Mouse (Mus musculus) kidney, embryonic 16.5 days (tissue): ENCODE results near the gene Calb2. TPM values are rescaled to one million over a fixed set of nuclear protein-coding genes. Genes with fewer than 3 reads are reported as not detected.
A peak's percentile ranks its signal among the peaks of the same experiment; 100 is the strongest.

Experiments
- ATAC-seq: fragments of 200-750 bp; cut with Nextera tagmentation; 2 replicates; pipeline ENCODE4 v1.8.0; 2017; ENCODE audit warnings: moderate TSS enrichment; ENCODE audit not compliant: low FRiP score, low TSS enrichment
- H3K27ac ChIP-seq: fragments of 300-500 bp; sonication (generic); 2 replicates; pipeline ENCODE4 v1.5.1; 2014; ENCODE audit warnings: low read length
- H3K27me3 ChIP-seq: fragments of 300-500 bp; sonication (generic); 2 replicates; pipeline ENCODE4 v1.6.1; 2014; ENCODE audit warnings: low read length, control low read depth, mixed read lengths; ENCODE audit not compliant: insufficient read depth
- H3K36me3 ChIP-seq: fragments of 300-500 bp; sonication (generic); 2 replicates; pipeline ENCODE4 v1.6.1; 2014; ENCODE audit warnings: low read length, control low read depth, mixed read lengths; ENCODE audit not compliant: insufficient read depth
- H3K4me1 ChIP-seq: fragments of 300-500 bp; sonication (generic); 2 replicates; pipeline ENCODE4 v1.6.1; 2014; ENCODE audit warnings: low read length, control low read depth, mixed read lengths; ENCODE audit not compliant: insufficient read depth
- H3K4me2 ChIP-seq: fragments of 300-500 bp; sonication (generic); replicated peaks from 2 replicates; pipeline ENCODE4 v1.6.1; 2014; ENCODE audit warnings: low read depth, low read length
- H3K4me3 ChIP-seq: fragments of 300-500 bp; sonication (generic); 2 replicates; pipeline ENCODE4 v1.5.1; 2014; ENCODE audit warnings: mild to moderate bottlenecking, low read length
- H3K9ac ChIP-seq: fragments of 300-500 bp; sonication (generic); replicated peaks from 2 replicates; pipeline ENCODE4 v1.6.1; 2014; ENCODE audit warnings: low read length
- H3K9me3 ChIP-seq: fragments of 300-500 bp; sonication (generic); 2 replicates; pipeline ENCODE4 v1.6.1; 2016; ENCODE audit warnings: low read length, control low read depth
- WGBS: fragments of 180-500 bp; shearing (Covaris S2); extraction: QIAGEN DNeasy Blood & Tissue Kit; methylation state at CpG from one replicate; pipeline ENCODE4 v1.1.7; 2014; 5-methylcytosine and 5-hydroxymethylcytosine counted together
- polyA plus RNA-seq: library from polyadenylated mRNA; unstranded; fragments of >200 nt; fragmentation: Nextera tagmentation; extraction: Ambion mirVana; gene quantifications from 2 replicates; pipeline ENCODE4 v1.2.1, GENCODE M21; 2015

The Calb2 gene
- polyA plus RNA-seq = 0.36 TPM in 1 of 2 replicates, not detected in the other

DNA sequence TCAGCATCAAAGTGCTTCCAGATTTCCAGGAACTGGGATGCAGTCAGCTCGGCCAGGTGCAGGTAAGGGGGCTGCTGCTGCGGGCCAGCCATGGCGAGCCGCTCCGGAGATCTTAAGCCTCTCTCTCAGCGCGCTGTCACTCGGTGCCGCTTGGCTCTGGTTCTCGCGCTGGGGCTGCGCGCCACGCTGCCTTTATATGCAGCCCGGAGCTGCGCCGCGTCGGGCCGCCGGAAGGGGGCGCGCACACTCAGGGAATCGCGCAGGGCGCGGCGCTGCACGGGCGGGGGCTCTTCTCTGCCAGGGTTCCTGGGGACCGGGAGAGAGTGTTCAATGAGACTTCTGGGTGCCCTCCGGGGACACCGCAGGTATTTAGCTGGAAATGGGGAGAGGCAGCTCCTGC, at the start of gene Calb2:
TSS of gene Calb2 (minus strand) at position 165 of the 400 bp plus-strand sequence.
- no peak within 1 kb of the TSS for H3K4me3 ChIP-seq

DNA sequence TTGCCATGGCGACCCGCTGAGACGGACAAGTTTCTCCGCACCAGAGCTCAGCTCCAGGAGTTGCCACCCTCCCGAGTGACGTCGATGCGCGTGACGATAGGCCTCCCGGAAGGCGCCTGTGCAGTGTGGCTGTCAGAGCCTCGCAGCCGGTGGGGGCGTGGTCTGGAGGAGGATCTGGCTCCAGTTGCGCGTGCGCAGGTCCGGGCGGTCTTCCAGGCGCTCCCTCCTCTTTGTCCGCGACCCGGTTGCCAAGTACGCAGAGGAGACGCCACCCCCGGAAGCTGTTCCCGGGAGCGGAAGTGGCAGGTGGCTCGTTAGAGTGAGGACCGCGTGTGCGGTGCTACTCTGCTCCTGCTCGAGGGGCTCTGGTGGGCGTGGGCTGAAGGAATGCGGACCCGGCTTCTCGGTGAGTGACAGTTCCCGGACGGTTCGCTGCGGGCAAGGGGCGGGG, 49.7 kb upstream of the Calb2 start:
- WGBS = under 1% methylated on average over 43 of the region's 43 CpGs
- Histone ChIP-seq H3K4me2 (peak overlapping the region; percentile 73), H3K9ac (peak overlapping the region; percentile 55), H3K4me1 (peaks cover 10% of the 10 kb centered on the region), H3K36me3 (peaks cover 20% of the 10 kb centered on the region), H3K9me3 (no peaks in the 10 kb centered on the region), H3K27ac (no peak overlapping the region), H3K4me3 (peak overlapping the region; percentile 55), H3K27me3 (no peaks in the 10 kb centered on the region)
- ATAC-seq = peak; percentile 100

More for the DNA sequence above, at the start of gene Calb2:
- 0 out of 2 replicates have a peak, but pooled peaks cover 3% of the 10 kb centered on the region for H3K4me1 ChIP-seq
- H3K9ac ChIP-seq = no peak within 1 kb of the TSS
- peaks cover 34% of the 10 kb centered on the region for H3K27me3 ChIP-seq
- no peaks in the 10 kb centered on the region for H3K36me3 ChIP-seq
- peak within 1 kb of the TSS; percentile 27; the same call in 1 of the 2 replicates for H3K4me2 ChIP-seq
- H3K27ac ChIP-seq = no peak within 1 kb of the TSS
- WGBS = 1% methylated on average over 33 of the region's 33 CpGs
- H3K9me3 ChIP-seq = 0 out of 2 replicates have a peak, but pooled peaks cover 3% of the 10 kb centered on the region
- ATAC-seq = peak; percentile 78

DNA sequence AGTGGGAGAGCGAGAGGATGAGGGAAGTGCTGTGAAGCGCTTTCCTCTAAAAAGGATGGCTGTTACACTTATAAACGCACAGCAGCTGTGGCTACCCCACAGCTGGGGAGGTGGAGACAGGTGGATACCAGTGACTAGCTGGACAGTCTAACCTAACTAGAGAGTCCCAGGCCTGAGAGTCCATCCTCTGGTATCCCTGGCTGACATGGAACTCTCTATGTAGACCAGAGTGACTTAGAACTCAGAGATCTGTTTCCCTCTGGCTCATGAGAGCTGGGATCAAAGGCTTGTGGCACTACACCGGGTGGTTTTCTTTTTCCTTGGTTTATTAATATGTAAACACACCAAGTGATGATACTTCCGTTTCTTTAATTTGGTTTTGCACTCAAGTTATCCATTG, 49.2 kb upstream of the Calb2 start:
- Histone ChIP-seq H3K27me3 (no peaks in the 10 kb centered on the region), H3K9me3 (no peaks in the 10 kb centered on the region), H3K9ac (peak overlapping the region; percentile 41; the same call in 1 of the 2 replicates), H3K36me3 (peaks cover 15% of the 10 kb centered on the region), H3K4me1 (peaks cover 10% of the 10 kb centered on the region), H3K4me2 (peak overlapping the region; percentile 73), H3K27ac (no peak overlapping the region), H3K4me3 (peak overlapping the region; percentile 55)
- peak; percentile 24 for ATAC-seq
- 38% methylated on average over 5 of the region's 5 CpGs for WGBS

DNA sequence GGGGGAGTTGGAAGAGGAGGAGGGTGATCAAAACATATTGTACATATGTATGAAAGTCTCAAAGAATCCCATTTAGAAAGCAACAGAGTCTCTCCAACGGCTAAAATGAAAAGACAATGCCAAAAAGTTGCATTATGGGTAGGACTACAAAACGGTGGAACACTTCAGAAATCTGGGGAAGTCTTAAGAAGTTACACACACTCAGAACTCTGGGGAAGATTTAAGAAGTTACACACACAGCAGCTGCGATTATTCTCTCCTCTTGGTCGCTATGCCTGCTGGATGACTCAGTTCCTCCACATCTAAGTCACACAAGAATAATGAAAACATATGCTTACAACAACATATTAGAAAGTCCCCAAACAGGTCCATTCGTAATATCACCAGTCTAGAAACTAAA, 48.2 kb upstream of the Calb2 start:
- WGBS = 79% methylated on average over 5 of the region's 5 CpGs
- H3K27ac ChIP-seq = no peak overlapping the region
- ATAC-seq = no peak
- no peaks in the 10 kb centered on the region for H3K9me3 ChIP-seq
- H3K4me1 ChIP-seq = peaks cover 10% of the 10 kb centered on the region
- peaks cover 5% of the 10 kb centered on the region for H3K36me3 ChIP-seq
- no peak overlapping the region for H3K4me3 ChIP-seq
- no peak overlapping the region for H3K9ac ChIP-seq
- no peak overlapping the region for H3K4me2 ChIP-seq
- no peaks in the 10 kb centered on the region for H3K27me3 ChIP-seq

DNA sequence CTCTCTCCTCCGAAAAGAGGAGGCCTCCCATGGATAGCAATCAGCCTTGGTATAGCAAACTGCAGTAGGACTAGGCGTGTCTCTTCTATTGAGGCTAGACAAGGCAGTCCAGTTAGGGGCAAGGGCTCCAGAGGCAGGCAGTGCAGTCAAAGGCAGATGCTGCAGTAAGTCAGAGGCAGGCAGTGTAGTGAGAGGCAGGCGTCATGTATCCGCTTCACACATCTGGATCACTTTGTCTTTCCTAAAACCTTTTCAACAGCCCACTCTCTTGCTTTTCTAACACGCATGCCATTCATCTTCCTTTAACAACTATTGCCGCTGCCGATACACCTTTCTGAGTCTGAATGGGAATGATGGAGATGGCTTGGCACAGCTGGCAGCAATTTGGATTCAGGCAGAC, 47.4 kb upstream of the Calb2 start, which contains the start of gene Cmtr2:
TSS of gene Cmtr2 (plus strand) at position 301 of the 400 bp plus-strand sequence.
- WGBS = 77% methylated on average over 7 of the region's 7 CpGs

DNA sequence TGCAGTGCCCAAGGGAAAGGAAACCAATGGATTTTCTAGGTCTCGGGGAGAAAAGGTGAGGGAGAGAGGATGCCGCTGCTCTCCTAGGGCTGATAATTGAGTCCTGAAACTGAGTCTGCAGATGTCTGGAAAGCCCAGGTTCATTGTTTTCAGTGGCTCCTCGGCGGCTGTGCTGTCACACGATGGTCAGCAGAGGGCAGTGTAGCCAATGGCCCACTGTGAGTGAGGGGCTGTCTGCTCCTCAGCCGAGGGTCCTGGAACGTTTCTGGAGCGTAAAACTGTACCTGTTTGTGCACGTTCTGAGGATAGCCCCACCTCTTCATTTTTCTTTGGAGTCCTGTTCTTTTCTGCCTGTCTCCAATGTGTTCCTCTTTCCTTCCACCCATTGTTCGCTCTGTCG, 33.8 kb upstream of the Calb2 start:
- 34% methylated on average over 11 of the region's 11 CpGs for WGBS
- Histone ChIP-seq H3K4me3 (no peak overlapping the region), H3K4me1 (no peaks in the 10 kb centered on the region), H3K9ac (no peak overlapping the region), H3K27me3 (no peaks in the 10 kb centered on the region), H3K36me3 (no peaks in the 10 kb centered on the region), H3K27ac (no peak overlapping the region), H3K4me2 (no peak overlapping the region), H3K9me3 (no peaks in the 10 kb centered on the region)
- ATAC-seq = no peak

More for the DNA sequence above, 47.4 kb upstream of the Calb2 start, which contains the start of gene Cmtr2:
- Histone ChIP-seq H3K4me3 (no peak within 1 kb of the TSS), H3K27me3 (no peaks in the 10 kb centered on the region), H3K9ac (no peak within 1 kb of the TSS), H3K27ac (no peak within 1 kb of the TSS), H3K9me3 (no peaks in the 10 kb centered on the region), H3K4me2 (no peak within 1 kb of the TSS), H3K36me3 (no peaks in the 10 kb centered on the region), H3K4me1 (peaks cover 10% of the 10 kb centered on the region)
- no peak for ATAC-seq

DNA sequence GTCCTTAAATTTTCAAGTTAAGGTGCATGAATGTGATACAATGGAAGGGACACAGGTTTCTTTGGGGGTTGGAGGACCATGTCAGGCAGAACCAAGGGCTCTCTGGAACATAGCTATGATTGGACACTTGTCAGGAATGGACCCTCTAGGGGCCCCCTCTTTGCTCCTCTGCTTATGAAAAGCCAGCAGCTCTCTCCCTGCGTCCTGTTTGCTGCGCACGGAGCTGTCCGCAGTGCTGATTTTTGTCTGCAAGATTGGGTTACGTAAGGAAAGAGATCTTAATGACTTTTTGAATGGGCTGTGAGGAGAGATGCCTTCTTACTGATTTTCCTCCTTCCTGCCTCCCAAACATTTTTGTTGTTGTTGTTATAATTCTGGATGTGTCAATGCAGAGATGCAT, 28.7 kb upstream of the Calb2 start:
- 0% methylated on average over 5 of the region's 5 CpGs for WGBS
- no peaks in the 10 kb centered on the region for H3K27me3 ChIP-seq
- H3K4me1 ChIP-seq = no peaks in the 10 kb centered on the region
- H3K9ac ChIP-seq = no peak overlapping the region
- no peak overlapping the region for H3K27ac ChIP-seq
- H3K4me3 ChIP-seq = no peak overlapping the region
- no peaks in the 10 kb centered on the region for H3K36me3 ChIP-seq
- H3K4me2 ChIP-seq = no peak overlapping the region
- peak; percentile 59; the same call in 1 of the 2 replicates for ATAC-seq
- H3K9me3 ChIP-seq = no peaks in the 10 kb centered on the region

DNA sequence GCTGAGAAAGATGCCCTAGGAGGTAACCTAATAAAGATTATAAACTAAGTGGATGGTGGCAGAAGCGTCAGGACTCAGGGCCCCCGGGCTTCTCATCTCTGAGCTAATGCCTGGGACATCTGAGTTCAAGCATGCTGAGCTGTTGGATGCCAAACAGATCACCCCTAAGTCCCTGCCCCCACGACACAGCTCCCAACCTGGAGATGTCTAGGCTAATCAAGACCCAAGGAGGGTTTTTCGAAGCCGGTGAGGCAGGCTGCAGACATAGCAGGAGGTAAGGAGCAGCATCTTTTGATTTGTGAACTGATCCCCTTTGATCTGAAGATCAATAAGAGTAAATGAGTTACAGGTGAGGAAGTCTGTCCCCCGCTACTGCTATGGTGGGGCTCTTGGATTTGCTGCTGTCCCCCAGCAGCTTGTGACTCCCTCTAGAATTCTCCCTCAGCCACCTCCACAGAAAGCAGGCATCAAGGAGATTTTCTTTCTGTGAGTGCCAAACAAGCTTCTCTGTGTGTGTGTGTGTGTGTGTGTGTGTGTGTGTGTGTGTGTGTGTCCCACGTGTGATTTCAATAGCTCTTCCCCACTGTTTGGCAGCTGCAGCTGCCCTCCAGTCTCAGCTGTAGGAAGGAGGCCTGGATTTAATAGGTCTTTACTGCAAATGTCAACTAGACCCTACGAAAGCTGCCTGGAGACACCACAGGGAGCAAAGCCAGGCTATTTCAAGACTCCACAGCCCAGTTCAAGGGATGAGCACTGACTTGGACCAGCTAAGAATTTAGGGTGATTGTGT, 21.1 kb upstream of the Calb2 start:
- H3K9me3 ChIP-seq = no peaks in the 10 kb centered on the region
- no peaks in the 10 kb centered on the region for H3K36me3 ChIP-seq
- no peaks in the 10 kb centered on the region for H3K27me3 ChIP-seq
- no peak overlapping the region for H3K9ac ChIP-seq
- no peak overlapping the region for H3K4me3 ChIP-seq
- no peak for ATAC-seq
- H3K4me1 ChIP-seq = no peaks in the 10 kb centered on the region
- no peak overlapping the region for H3K27ac ChIP-seq
- H3K4me2 ChIP-seq = no peak overlapping the region
- 31% methylated on average over 8 of the region's 8 CpGs for WGBS

DNA sequence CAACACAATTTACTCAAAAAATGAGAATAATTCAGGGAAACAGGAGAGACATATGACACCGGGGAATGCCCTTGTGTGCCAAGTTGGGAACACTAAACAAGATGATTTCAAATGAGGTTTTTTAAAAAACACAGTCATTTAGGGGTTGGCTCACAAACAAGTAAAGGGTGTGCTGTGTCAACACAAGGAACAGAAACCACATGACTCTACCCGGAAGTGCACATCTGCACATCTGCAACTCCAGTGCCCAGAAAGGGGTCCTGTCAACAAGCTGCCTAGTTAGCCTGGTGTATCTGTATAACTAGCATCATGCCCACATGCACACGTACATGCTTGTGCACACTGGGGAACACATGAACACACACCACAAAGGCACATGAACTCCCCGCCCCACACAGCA, 17.5 kb upstream of the Calb2 start:
- H3K4me2 ChIP-seq = no peak overlapping the region
- H3K27me3 ChIP-seq = no peaks in the 10 kb centered on the region
- no peaks in the 10 kb centered on the region for H3K9me3 ChIP-seq
- WGBS = 89% methylated on average over 4 of the region's 4 CpGs
- no peaks in the 10 kb centered on the region for H3K4me1 ChIP-seq
- no peak overlapping the region for H3K9ac ChIP-seq
- H3K4me3 ChIP-seq = no peak overlapping the region
- no peak overlapping the region for H3K27ac ChIP-seq
- H3K36me3 ChIP-seq = no peaks in the 10 kb centered on the region
- ATAC-seq = no peak

DNA sequence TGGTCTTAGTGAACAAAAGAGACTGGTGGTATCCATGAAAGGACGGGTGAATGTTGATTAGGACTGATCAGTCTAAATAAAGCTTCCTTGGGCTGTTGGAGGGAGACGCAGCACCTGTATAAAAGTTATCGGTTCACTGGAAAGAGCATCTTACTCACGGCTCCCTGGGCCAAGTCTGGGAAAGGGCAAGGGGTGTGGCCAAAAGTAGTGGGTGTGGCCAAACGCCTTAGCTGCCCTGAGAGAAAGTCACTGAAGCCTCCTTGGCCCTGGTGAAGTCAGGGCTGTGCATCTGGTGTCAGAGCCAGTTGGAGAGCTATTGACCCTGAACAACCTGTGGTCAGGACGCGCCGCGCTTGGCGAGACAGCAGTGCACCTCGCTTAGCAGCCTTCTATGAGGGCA, 15.7 kb upstream of the Calb2 start:
- H3K27me3 ChIP-seq = no peaks in the 10 kb centered on the region
- no peaks in the 10 kb centered on the region for H3K4me1 ChIP-seq
- no peak overlapping the region for H3K4me3 ChIP-seq
- no peak overlapping the region for H3K4me2 ChIP-seq
- no peaks in the 10 kb centered on the region for H3K9me3 ChIP-seq
- no peak overlapping the region for H3K9ac ChIP-seq
- no peak overlapping the region for H3K27ac ChIP-seq
- 13% methylated on average over 11 of the region's 11 CpGs for WGBS
- ATAC-seq = no peak
- no peaks in the 10 kb centered on the region for H3K36me3 ChIP-seq
